Mouse (Mus musculus): ENCODE measurements around the gene Cysltr1. TPM values are rescaled to one million over a fixed set of nuclear protein-coding genes. Genes with fewer than 3 reads are reported as not detected.

Cysltr1 gene
- polyA plus RNA-seq (2015; fragmentation: Nextera tagmentation; extraction: Ambion mirVana) = 1.4 and 1.6 TPM in 2 replicates

GRCm38 (mm10) chrX:106603386-106603785, at the start of gene Cysltr1:
Gene Cysltr1, minus strand, starts transcription at chrX:106603679.

DNA sequence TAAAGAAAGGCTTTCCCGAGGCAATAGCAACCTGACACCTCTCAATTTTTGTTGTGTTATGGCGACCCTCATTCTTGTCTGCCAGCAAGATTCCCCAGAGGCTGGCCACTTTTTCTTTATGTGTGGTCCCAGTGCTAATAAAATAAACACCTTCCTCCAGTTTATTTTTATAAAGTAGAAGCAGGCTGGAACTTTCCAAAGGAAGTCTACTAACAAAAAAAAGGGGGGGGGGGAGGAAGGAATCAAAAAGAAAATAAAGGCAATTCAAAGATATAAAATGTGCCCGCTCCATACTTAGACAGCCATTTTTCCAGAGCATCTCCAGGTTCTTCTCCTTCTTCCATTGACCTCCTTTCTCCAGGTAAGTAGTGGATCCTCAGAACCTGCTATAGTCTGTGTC, 20.6 kb downstream of the Cysltr1 start, which contains the start of gene Gm5127:
Gm5127 (plus strand) TSS at position 301 of the 400 bp plus-strand sequence.

Other genes with a start within 250 kb of the Cysltr1 start
- gene Fndc3c1, start 118.3 kb downstream of the Cysltr1 start, polyA plus RNA-seq (2015; fragmentation: Nextera tagmentation; extraction: Ambion mirVana) = not detected in 2 replicates
- gene Gm5127, start 20.5 kb downstream of the Cysltr1 start, polyA plus RNA-seq (2015; fragmentation: Nextera tagmentation; extraction: Ambion mirVana) = 0.18 and 0.48 TPM in 2 replicates
- 1.3 and 2.9 TPM in 2 replicates for gene Rtl3, start 237.0 kb upstream of the Cysltr1 start, polyA plus RNA-seq (2015; fragmentation: Nextera tagmentation; extraction: Ambion mirVana)